Mouse (Mus musculus): ENCODE results near the gene Baz1b. TPM values are rescaled to one million over a fixed set of nuclear protein-coding genes. Genes with fewer than 3 reads are reported as not detected.

Gene Baz1b
- polyA plus RNA-seq, 1 experiment from 2014 or later = 77.6 TPM

DNA sequence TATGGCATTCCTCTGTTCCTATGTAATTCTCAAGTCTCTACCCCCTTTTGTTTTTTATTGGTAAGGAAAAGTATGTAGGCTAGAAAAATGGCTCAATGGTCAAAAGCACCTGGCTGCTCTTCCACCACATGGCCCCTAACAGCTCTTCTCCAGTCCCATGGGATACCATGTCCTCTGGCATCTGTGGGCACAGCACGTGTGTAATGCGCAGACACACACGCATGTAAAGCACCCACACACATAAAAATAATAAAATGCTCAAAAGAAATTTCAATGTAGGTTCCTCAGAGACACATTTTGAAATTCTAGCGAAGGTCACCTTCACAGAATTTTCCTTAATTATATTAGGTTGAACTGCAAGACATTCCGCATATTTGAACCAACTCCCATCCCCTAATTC is 17.6 kb upstream of the Baz1b start:
- peak overlapping the region; percentile 69 for H3K4me3 ChIP-seq (ENCODE audit: low read depth, low read length)
- H3K27me3 ChIP-seq (ENCODE audit: control insufficient read depth, insufficient read depth, low read length) = no peaks in the 10 kb centered on the region
- H3K4me1 ChIP-seq (replicated peaks; ENCODE audit: control insufficient read depth, insufficient read depth, low read length) = 0 out of 2 replicates have a peak, but pooled peaks cover 2% of the 10 kb centered on the region
- ATAC-seq (ENCODE audit: low FRiP score) = no peak
- 0 out of 2 replicates have a peak, but pooled peaks cover 9% of the 10 kb centered on the region for H3K36me3 ChIP-seq (ENCODE audit: control insufficient read depth, insufficient read depth, low read length)
- H3K4me2 ChIP-seq (replicated peaks; ENCODE audit: low read depth, low read length) = peak overlapping the region; percentile 77
- 92% methylated on average over 5 of the region's 5 CpGs for WGBS
- H3K27ac ChIP-seq (ENCODE audit: low read depth, low read length) = peak overlapping the region; percentile 99; the same call in 1 of the 2 replicates
- no peak for DNase-seq (ENCODE audit: low spot score)
- peak overlapping the region; percentile 86 for H3K9ac ChIP-seq (ENCODE audit: low read depth, low read length)
- H3K9me3 ChIP-seq (ENCODE audit: control insufficient read depth, low read length) = no peaks in the 10 kb centered on the region

DNA sequence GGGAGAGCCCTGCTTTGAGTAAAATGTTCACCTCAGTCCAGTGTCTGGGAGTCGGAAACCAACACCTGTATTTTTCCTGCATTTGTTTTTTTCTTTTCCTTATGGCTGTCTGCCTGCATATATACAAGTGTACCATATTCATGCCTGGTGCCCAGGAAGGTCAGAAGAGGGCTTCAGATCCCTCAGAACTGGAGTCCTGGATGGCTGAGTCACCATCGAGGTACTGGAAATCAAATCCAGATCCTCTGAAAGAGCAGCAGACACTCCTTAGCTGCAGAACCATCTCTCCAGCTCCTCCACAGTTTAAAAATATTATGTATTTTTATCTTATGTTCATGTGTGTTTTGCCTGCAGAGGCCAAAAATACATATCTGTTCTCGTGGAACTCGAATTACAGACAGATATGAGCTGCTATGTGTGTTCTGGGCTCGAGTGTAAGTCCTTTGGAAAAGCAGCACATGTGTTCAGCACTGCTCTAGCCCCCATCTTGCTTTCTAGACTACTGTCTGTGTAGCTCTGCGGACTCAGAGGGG is 15.3 kb upstream of the Baz1b start:
- Histone ChIP-seq H3K4me2 (replicated peaks; ENCODE audit: low read depth, low read length) (no peak overlapping the region), H3K4me3 (ENCODE audit: low read depth, low read length) (no peak overlapping the region), H3K27ac (ENCODE audit: low read depth, low read length) (no peak overlapping the region), H3K36me3 (ENCODE audit: control insufficient read depth, insufficient read depth, low read length) (0 out of 2 replicates have a peak, but pooled peaks cover 9% of the 10 kb centered on the region), H3K9me3 (ENCODE audit: control insufficient read depth, low read length) (no peaks in the 10 kb centered on the region), H3K27me3 (ENCODE audit: control insufficient read depth, insufficient read depth, low read length) (no peaks in the 10 kb centered on the region), H3K9ac (ENCODE audit: low read depth, low read length) (no peak overlapping the region), H3K4me1 (replicated peaks; ENCODE audit: control insufficient read depth, insufficient read depth, low read length) (0 out of 2 replicates have a peak, but pooled peaks cover 2% of the 10 kb centered on the region)
- DNase-seq (ENCODE audit: low spot score) = no peak
- no peak for ATAC-seq (ENCODE audit: low FRiP score)
- WGBS = 96% methylated on average over 6 of the region's 6 CpGs

DNA sequence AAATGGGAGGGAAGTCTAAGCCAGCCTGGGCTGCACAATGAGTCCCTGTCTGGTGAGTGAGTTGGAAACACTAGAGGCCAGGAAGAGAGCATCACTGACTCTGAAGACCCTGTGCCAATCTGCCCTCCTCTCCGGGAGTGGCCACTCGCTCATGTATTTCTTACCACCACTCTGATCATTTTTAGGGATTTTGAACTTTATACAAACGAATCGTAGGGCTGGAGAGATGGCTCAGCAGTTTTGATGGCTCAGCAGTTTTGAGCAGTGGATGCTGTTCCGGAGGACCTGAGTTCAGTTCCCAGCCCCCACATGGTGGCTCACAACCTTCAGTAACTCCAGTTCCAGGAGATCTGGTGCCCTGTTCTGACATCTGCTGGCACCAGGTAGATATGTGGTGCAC is 14.1 kb upstream of the Baz1b start:
- H3K36me3 ChIP-seq (ENCODE audit: control insufficient read depth, insufficient read depth, low read length) = 0 out of 2 replicates have a peak, but pooled peaks cover 11% of the 10 kb centered on the region
- no peak overlapping the region for H3K9ac ChIP-seq (ENCODE audit: low read depth, low read length)
- H3K4me1 ChIP-seq (replicated peaks; ENCODE audit: control insufficient read depth, insufficient read depth, low read length) = 0 out of 2 replicates have a peak, but pooled peaks cover 2% of the 10 kb centered on the region
- no peak overlapping the region for H3K27ac ChIP-seq (ENCODE audit: low read depth, low read length)
- WGBS = 93% methylated on average over 5 of the region's 5 CpGs
- DNase-seq (ENCODE audit: low spot score) (no peak), ATAC-seq (ENCODE audit: low FRiP score) (no peak)
- H3K4me3 ChIP-seq (ENCODE audit: low read depth, low read length) = no peak overlapping the region
- H3K27me3 ChIP-seq (ENCODE audit: control insufficient read depth, insufficient read depth, low read length) = no peaks in the 10 kb centered on the region
- no peaks in the 10 kb centered on the region for H3K9me3 ChIP-seq (ENCODE audit: control insufficient read depth, low read length)
- H3K4me2 ChIP-seq (replicated peaks; ENCODE audit: low read depth, low read length) = no peak overlapping the region

DNA sequence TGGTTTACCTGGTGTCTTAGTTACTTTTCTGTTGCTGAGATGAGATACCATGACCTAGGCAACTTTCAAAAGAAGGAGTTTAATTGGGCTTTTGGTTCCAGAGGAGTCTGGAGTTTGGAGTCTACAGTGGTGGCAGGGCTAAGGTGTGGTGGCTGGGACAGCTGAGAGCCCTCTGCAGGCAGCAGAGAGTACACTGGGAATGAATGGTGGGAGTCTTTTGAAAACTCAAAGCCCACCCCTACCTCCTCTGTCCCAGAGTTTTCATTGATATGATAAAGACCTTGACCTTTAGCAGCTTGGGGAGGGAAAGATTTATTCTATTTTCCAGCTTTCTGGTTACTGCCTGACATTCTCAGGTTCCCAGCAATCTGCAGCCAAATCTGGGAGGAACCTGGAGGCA is 12.0 kb upstream of the Baz1b start:
- Histone ChIP-seq H3K36me3 (ENCODE audit: control insufficient read depth, insufficient read depth, low read length) (peaks cover 16% of the 10 kb centered on the region; the same call in 1 of the 2 replicates), H3K27me3 (ENCODE audit: control insufficient read depth, insufficient read depth, low read length) (no peaks in the 10 kb centered on the region)

DNA sequence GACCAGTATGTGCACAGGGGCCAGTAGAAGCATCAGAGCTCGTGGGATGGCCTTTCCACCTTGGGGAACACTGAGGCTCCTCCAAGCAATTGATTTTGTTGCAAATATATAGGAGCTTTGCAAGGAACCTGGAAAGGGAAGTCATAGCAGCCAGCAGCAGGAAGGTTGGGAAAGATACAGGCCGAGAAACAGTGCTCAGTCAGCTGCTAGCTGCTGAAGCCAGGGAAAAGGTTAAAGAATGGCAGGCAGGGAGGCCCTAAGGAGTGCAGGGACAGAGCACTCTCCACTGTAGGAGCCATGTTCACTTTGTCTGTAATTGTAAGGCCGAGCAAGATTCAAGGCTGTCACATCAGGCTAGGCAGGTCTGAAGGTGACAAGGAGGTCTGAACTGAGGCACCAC is 8.5 kb upstream of the Baz1b start:
- no peak for ATAC-seq (ENCODE audit: low FRiP score)

More for the DNA sequence above, 12.0 kb upstream of the Baz1b start:
- Histone ChIP-seq H3K9me3 (ENCODE audit: control insufficient read depth, low read length) (no peaks in the 10 kb centered on the region), H3K4me1 (replicated peaks; ENCODE audit: control insufficient read depth, insufficient read depth, low read length) (no peaks in the 10 kb centered on the region), H3K4me2 (replicated peaks; ENCODE audit: low read depth, low read length) (no peak overlapping the region), H3K27ac (ENCODE audit: low read depth, low read length) (no peak overlapping the region), H3K9ac (ENCODE audit: low read depth, low read length) (no peak overlapping the region), H3K4me3 (ENCODE audit: low read depth, low read length) (no peak overlapping the region)
- ATAC-seq (ENCODE audit: low FRiP score) = no peak
- no peak for DNase-seq (ENCODE audit: low spot score)

DNA sequence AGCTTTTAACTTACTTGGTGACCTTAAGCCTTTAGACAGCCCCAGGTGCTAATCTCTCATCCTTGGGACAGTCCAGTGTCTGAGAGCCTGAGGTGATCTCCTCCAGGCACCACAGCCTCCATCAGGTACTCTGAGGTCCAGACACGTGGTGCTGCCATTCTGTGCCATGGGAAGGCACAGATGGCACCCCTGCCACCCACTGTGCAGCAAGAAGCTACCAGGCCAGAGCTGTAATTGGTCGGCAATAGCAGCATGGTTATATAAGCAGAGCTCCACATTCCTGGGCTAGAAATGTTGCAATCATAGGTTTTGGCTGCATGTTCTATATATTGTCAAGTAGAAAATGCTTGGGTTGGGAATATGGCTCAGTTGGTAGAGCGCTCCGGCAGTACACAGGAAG is 8.1 kb upstream of the Baz1b start:
- H3K36me3 ChIP-seq (ENCODE audit: control insufficient read depth, insufficient read depth, low read length) = peaks cover 9% of the 10 kb centered on the region; the same call in 1 of the 2 replicates
- H3K4me1 ChIP-seq (replicated peaks; ENCODE audit: control insufficient read depth, insufficient read depth, low read length) = no peaks in the 10 kb centered on the region
- 89% methylated on average over 4 of the region's 4 CpGs for WGBS

More for the DNA sequence above, 8.5 kb upstream of the Baz1b start:
- no peaks in the 10 kb centered on the region for H3K9me3 ChIP-seq (ENCODE audit: control insufficient read depth, low read length)
- 80% methylated on average over 3 of the region's 3 CpGs for WGBS
- no peaks in the 10 kb centered on the region for H3K4me1 ChIP-seq (replicated peaks; ENCODE audit: control insufficient read depth, insufficient read depth, low read length)
- no peaks in the 10 kb centered on the region for H3K27me3 ChIP-seq (ENCODE audit: control insufficient read depth, insufficient read depth, low read length)
- no peak overlapping the region for H3K4me3 ChIP-seq (ENCODE audit: low read depth, low read length)
- H3K9ac ChIP-seq (ENCODE audit: low read depth, low read length) = no peak overlapping the region
- H3K36me3 ChIP-seq (ENCODE audit: control insufficient read depth, insufficient read depth, low read length) = peaks cover 9% of the 10 kb centered on the region; the same call in 1 of the 2 replicates
- H3K27ac ChIP-seq (ENCODE audit: low read depth, low read length) = no peak overlapping the region
- DNase-seq (ENCODE audit: low spot score) = no peak
- no peak overlapping the region for H3K4me2 ChIP-seq (replicated peaks; ENCODE audit: low read depth, low read length)

DNA sequence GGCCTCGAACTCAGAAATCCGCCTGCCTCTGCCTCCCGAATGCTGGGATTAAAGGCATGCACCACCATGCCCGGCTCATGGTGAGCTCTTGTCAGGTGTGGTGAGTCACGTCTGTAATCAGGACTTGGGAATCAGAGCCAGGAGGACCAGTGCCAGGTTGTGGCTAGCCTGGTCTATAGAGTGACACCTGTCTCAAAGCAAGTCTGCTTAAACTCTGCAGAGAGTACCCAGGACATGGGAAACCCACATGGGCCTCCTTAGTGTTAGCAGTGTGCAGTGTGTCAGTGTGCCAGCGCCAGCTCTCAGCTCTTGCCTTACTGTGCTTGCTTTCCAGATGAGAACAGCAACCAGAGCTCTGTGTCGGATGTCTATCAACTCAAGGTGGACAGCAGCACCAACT is 7.4 kb upstream of the Baz1b start:
- Histone ChIP-seq H3K36me3 (ENCODE audit: control insufficient read depth, insufficient read depth, low read length) (peaks cover 9% of the 10 kb centered on the region; the same call in 1 of the 2 replicates), H3K9me3 (ENCODE audit: control insufficient read depth, low read length) (no peaks in the 10 kb centered on the region), H3K4me2 (replicated peaks; ENCODE audit: low read depth, low read length) (no peak overlapping the region), H3K4me3 (ENCODE audit: low read depth, low read length) (no peak overlapping the region), H3K27ac (ENCODE audit: low read depth, low read length) (no peak overlapping the region), H3K4me1 (replicated peaks; ENCODE audit: control insufficient read depth, insufficient read depth, low read length) (no peaks in the 10 kb centered on the region), H3K27me3 (ENCODE audit: control insufficient read depth, insufficient read depth, low read length) (no peaks in the 10 kb centered on the region), H3K9ac (ENCODE audit: low read depth, low read length) (no peak overlapping the region)
- no peak for DNase-seq (ENCODE audit: low spot score)
- ATAC-seq (ENCODE audit: low FRiP score) = no peak
- 89% methylated on average over 6 of the region's 7 CpGs for WGBS

More for the DNA sequence above, 8.1 kb upstream of the Baz1b start:
- no peaks in the 10 kb centered on the region for H3K27me3 ChIP-seq (ENCODE audit: control insufficient read depth, insufficient read depth, low read length)
- H3K9me3 ChIP-seq (ENCODE audit: control insufficient read depth, low read length) = no peaks in the 10 kb centered on the region
- no peak overlapping the region for H3K9ac ChIP-seq (ENCODE audit: low read depth, low read length)
- DNase-seq (ENCODE audit: low spot score) (no peak), ATAC-seq (ENCODE audit: low FRiP score) (no peak)
- no peak overlapping the region for H3K27ac ChIP-seq (ENCODE audit: low read depth, low read length)
- H3K4me3 ChIP-seq (ENCODE audit: low read depth, low read length) = no peak overlapping the region
- no peak overlapping the region for H3K4me2 ChIP-seq (replicated peaks; ENCODE audit: low read depth, low read length)

DNA sequence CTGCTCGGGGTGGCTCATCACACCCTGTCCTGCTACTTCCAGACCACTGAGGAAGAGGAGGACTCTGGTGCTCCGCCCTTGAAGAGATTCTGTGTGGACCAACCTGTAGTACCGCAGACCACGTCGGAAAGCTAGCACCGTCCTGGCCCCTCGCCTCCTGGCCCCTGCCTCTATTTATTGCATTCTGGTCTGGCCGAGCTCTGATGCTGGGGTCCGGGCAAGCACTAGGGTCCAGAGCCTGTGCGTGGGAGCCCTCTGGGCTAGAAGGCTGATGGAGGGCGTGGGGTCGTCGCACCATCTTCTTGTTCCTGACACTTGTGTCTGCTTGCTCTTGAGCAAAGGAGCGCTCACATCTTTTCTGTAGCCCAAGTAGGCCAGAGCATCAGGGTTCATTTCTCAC is 6.3 kb upstream of the Baz1b start:
- Histone ChIP-seq H3K4me2 (replicated peaks; ENCODE audit: low read depth, low read length) (no peak overlapping the region), H3K9ac (ENCODE audit: low read depth, low read length) (no peak overlapping the region), H3K4me1 (replicated peaks; ENCODE audit: control insufficient read depth, insufficient read depth, low read length) (no peaks in the 10 kb centered on the region), H3K9me3 (ENCODE audit: control insufficient read depth, low read length) (no peaks in the 10 kb centered on the region), H3K27ac (ENCODE audit: low read depth, low read length) (no peak overlapping the region), H3K36me3 (ENCODE audit: control insufficient read depth, insufficient read depth, low read length) (peaks cover 9% of the 10 kb centered on the region; the same call in 1 of the 2 replicates), H3K27me3 (ENCODE audit: control insufficient read depth, insufficient read depth, low read length) (no peaks in the 10 kb centered on the region), H3K4me3 (ENCODE audit: low read depth, low read length) (no peak overlapping the region)
- ATAC-seq (ENCODE audit: low FRiP score) (no peak), DNase-seq (ENCODE audit: low spot score) (no peak)
- WGBS = 94% methylated on average over 14 of the region's 14 CpGs

DNA sequence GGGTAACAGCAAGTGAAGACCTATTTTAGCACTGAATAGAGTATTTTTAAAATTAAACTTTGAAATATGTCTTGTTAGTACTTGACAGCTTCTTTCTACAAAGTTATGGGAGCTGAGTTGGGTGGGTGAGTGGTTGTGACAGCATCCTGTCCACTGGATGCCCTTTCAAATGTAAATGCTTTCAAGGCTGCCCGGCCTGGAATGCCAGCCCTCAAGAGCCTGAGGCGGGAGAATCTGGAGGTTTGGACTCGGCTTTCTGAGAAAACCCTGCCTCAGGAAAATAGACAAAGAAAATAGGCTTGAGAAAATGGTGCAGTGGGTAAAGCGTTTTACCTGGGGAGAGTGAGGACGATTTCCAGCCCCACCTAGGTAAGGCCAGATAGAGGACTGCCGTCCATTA is 5.3 kb upstream of the Baz1b start:
- ATAC-seq (ENCODE audit: low FRiP score) = no peak
- WGBS = 66% methylated on average over 6 of the region's 6 CpGs

More for the DNA sequence above, 5.3 kb upstream of the Baz1b start:
- H3K4me1 ChIP-seq (replicated peaks; ENCODE audit: control insufficient read depth, insufficient read depth, low read length) = no peaks in the 10 kb centered on the region
- no peaks in the 10 kb centered on the region for H3K9me3 ChIP-seq (ENCODE audit: control insufficient read depth, low read length)
- no peak overlapping the region for H3K27ac ChIP-seq (ENCODE audit: low read depth, low read length)
- H3K4me2 ChIP-seq (replicated peaks; ENCODE audit: low read depth, low read length) = no peak overlapping the region
- no peak overlapping the region for H3K4me3 ChIP-seq (ENCODE audit: low read depth, low read length)
- H3K36me3 ChIP-seq (ENCODE audit: control insufficient read depth, insufficient read depth, low read length) = peaks cover 9% of the 10 kb centered on the region; the same call in 1 of the 2 replicates
- DNase-seq (ENCODE audit: low spot score) = no peak
- no peaks in the 10 kb centered on the region for H3K27me3 ChIP-seq (ENCODE audit: control insufficient read depth, insufficient read depth, low read length)
- no peak overlapping the region for H3K9ac ChIP-seq (ENCODE audit: low read depth, low read length)

All from hindbrain, embryonic 11.5 days (tissue).